Mouse (Mus musculus) cortical plate, adult 2 months (tissue): ENCODE results near the gene Arhgap15.

ENCODE experiments used
- CTCF ChIP-seq: fragments of 200-500 bp; IDR thresholded peaks from 2 replicates; pipeline ENCODE4 v1.5.1; 2011; ENCODE audit warnings: mild to moderate bottlenecking, control low read depth, low read length; ENCODE audit not compliant: insufficient read depth; ENCODE audit errors: extremely low read depth
- POLR2A ChIP-seq: fragments of 200-500 bp; IDR thresholded peaks from 2 replicates; pipeline ENCODE4 v1.6.1; 2011; ENCODE audit warnings: mild to moderate bottlenecking, low read length, control low read depth; ENCODE audit not compliant: insufficient read depth; ENCODE audit errors: extremely low read depth

DNA sequence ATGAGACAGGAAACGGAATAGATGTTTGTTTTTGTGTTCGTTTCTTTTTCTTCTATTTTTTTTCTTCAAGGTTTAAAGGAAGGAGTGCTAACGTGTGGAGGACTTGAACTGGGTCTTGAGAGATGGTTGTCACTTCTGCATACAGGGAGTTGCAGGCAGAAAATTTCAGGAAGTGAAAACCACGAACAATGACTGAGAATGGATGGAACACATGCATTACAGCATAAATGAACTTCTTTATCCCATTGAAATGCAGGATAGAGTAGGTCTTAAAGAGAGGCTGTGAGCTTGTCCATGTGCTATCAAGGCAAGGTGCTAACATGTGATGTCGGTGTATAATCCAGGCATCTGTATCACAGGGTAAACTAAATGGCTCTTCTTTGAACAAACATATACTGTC, 114.1 kb downstream of the Arhgap15 start:
- TF ChIP-seq CTCF (no peak), POLR2A (no peak)
